Mouse (Mus musculus) MEL (cell line): Measurements from ENCODE around the gene Lcmt1.

ENCODE experiments used
- CTCF ChIP-seq, 3 experiments: IDR thresholded peaks in 2 of 3; conservative IDR thresholded peaks in 1 of 3; 2 replicates each; pipeline ENCODE4 v1.5.1; 2011 to 2012; ENCODE audit warnings: low read length in 3 of 3, low read depth in 2 of 3, mild to moderate bottlenecking in 2 of 3, improper control_type of control experiment in 1 of 3, inconsistent platforms in 1 of 3, mixed read lengths in 1 of 3, moderate library complexity in 1 of 3; ENCODE audit not compliant: control insufficient read depth in 1 of 3, insufficient read depth in 1 of 3, poor library complexity in 1 of 3, severe bottlenecking in 1 of 3
- E2F4 ChIP-seq: IDR thresholded peaks from 2 replicates; pipeline ENCODE4 v1.6.1; 2011; ENCODE audit warnings: low read depth, low read length, improper control_type of control experiment, borderline replicate concordance
- ELF1 ChIP-seq: IDR thresholded peaks from 2 replicates; pipeline ENCODE4 v1.6.1; 2014; ENCODE audit warnings: low read depth, mild to moderate bottlenecking, inconsistent platforms, low read length, improper control_type of control experiment, moderate library complexity
- EP300 ChIP-seq, 2 experiments: IDR thresholded peaks; 2 replicates each; pipeline ENCODE4 v1.6.1; 2011; ENCODE audit warnings: improper control_type of control experiment in 2 of 2, low read length in 2 of 2, low read depth in 1 of 2, mild to moderate bottlenecking in 1 of 2
- ETS1 ChIP-seq: IDR thresholded peaks from 2 replicates; pipeline ENCODE4 v1.6.1; 2012; ENCODE audit warnings: low read depth, mild to moderate bottlenecking, inconsistent platforms, low read length, improper control_type of control experiment, moderate library complexity
- GABPA ChIP-seq: IDR thresholded peaks from 2 replicates; pipeline ENCODE4 v1.6.1; 2012; ENCODE audit warnings: low read depth, mild to moderate bottlenecking, inconsistent platforms, low read length, improper control_type of control experiment, moderate library complexity
- MEF2A ChIP-seq: IDR thresholded peaks from 2 replicates; pipeline ENCODE4 v1.6.1; 2014; ENCODE audit warnings: low read depth, mild to moderate bottlenecking, inconsistent platforms, low read length, improper control_type of control experiment; ENCODE audit not compliant: poor library complexity, insufficient replicate concordance, severe bottlenecking; ENCODE audit errors: extremely low read depth
- POLR2A ChIP-seq, 2 experiments: IDR thresholded peaks; 2 replicates each; pipeline ENCODE4 v1.6.1; 2011 to 2012; ENCODE audit warnings: low read length in 2 of 2, mild to moderate bottlenecking in 2 of 2, control low read depth in 1 of 2, improper control_type of control experiment in 1 of 2, low read depth in 1 of 2, moderate library complexity in 1 of 2; ENCODE audit not compliant: control insufficient read depth in 1 of 2, insufficient read depth in 1 of 2, poor library complexity in 1 of 2
- RAD21 ChIP-seq: IDR thresholded peaks from 2 replicates; pipeline ENCODE4 v1.6.1; 2011; ENCODE audit warnings: mild to moderate bottlenecking, low read depth, low read length, improper control_type of control experiment
- SMC3 ChIP-seq: IDR thresholded peaks from 2 replicates; pipeline ENCODE4 v1.6.1; 2011; ENCODE audit warnings: low read depth, low read length, improper control_type of control experiment
- USF1 ChIP-seq: IDR thresholded peaks from 2 replicates; pipeline ENCODE4 v1.6.1; 2014; ENCODE audit warnings: low read depth, mild to moderate bottlenecking, inconsistent platforms, low read length, improper control_type of control experiment, moderate library complexity
- USF2 ChIP-seq, 2 experiments: IDR thresholded peaks; 2 replicates each; pipeline ENCODE4 v1.6.1; 2011 to 2012; ENCODE audit warnings: improper control_type of control experiment in 2 of 2, low read length in 2 of 2, borderline replicate concordance in 1 of 2, inconsistent platforms in 1 of 2, low read depth in 1 of 2, mild to moderate bottlenecking in 1 of 2; ENCODE audit not compliant: insufficient read depth in 1 of 2
- ZNF384 ChIP-seq: IDR thresholded peaks from 2 replicates; pipeline ENCODE4 v1.6.1; 2012; ENCODE audit warnings: low read depth, mild to moderate bottlenecking, inconsistent platforms, low read length, improper control_type of control experiment

GRCm38 (mm10) chr7:123406988-123407387 lies 37.4 kb downstream of the Lcmt1 start:
- TF ChIP-seq CTCF (IDR thresholded peaks at IDR 0.05 in 2 of 3, conservative IDR thresholded peaks at IDR 0.05 in 1 of 3; ENCODE audit: control insufficient read depth in 1 of 3, insufficient read depth in 1 of 3, low read depth in 2 of 3, low read length in 3 of 3, poor library complexity in 1 of 3, severe bottlenecking in 1 of 3) (no peak), USF1 (no peak), ETS1 (no peak), POLR2A (IDR thresholded peaks at IDR 0.05; ENCODE audit: control insufficient read depth in 1 of 2, insufficient read depth in 1 of 2, low read depth in 1 of 2, low read length in 2 of 2, poor library complexity in 1 of 2) (no peak), SMC3 (no peak), MEF2A (no peak), ZNF384 (no peak), GABPA (no peak), EP300 (IDR thresholded peaks at IDR 0.05; ENCODE audit: low read depth in 1 of 2, low read length in 2 of 2) (no peak), RAD21 (no peak), ELF1 (no peak), E2F4 (no peak), USF2 (IDR thresholded peaks at IDR 0.05; ENCODE audit: borderline replicate concordance in 1 of 2, insufficient read depth in 1 of 2, low read depth in 1 of 2, low read length in 2 of 2) (no peak)
